Mouse (Mus musculus): ENCODE data around the gene Cpne2. TPM values are rescaled to one million over a fixed set of nuclear protein-coding genes. Genes with fewer than 3 reads are reported as not detected.

Cpne2 gene
- total RNA-seq, 1 experiment, result 12.5 TPM

- no peaks in the 10 kb centered on the region for H3K9me3 ChIP-seq (ENCODE audit: control insufficient read depth, insufficient read depth, low read depth, low read length)
- TF ChIP-seq MAFK (IDR thresholded peaks at IDR 0.05; ENCODE audit: insufficient read depth, low read depth, low read length) (no peak), ZNF384 (IDR thresholded peaks at IDR 0.05; ENCODE audit: low read depth, low read length) (no peak), ZC3H11A (IDR thresholded peaks at IDR 0.05; ENCODE audit: borderline replicate concordance, low read depth, low read length) (no peak), HCFC1 (IDR thresholded peaks at IDR 0.05; ENCODE audit: borderline replicate concordance, insufficient read depth, low read length) (no peak), CHD2 (IDR thresholded peaks at IDR 0.05; ENCODE audit: low read depth, low read length) (no peak)
- no peaks in the 10 kb centered on the region for H3K36me3 ChIP-seq (ENCODE audit: control insufficient read depth, insufficient read depth, low read length, poor library complexity, severe bottlenecking)
- in situ Hi-C loops (cut with MboI; ENCODE audit: low sequenced_read_pairs in 2 of 2, unreplicated experiment in 2 of 2), result no loop called here
- DNase-seq (ENCODE audit: low read depth, low spot score), result no peak
- no peak overlapping the region for H3K27ac ChIP-seq (ENCODE audit: insufficient read depth, low read depth, low read length, poor library complexity, severe bottlenecking)
- H3K4me3 ChIP-seq (ENCODE audit: insufficient read depth in 1 of 2, low read depth in 1 of 2, low read length in 2 of 2, poor library complexity in 1 of 2, severe bottlenecking in 1 of 2), result no peak overlapping the region
- H3K9ac ChIP-seq (ENCODE audit: insufficient read depth, low read depth, low read length, poor library complexity, severe bottlenecking), result no peak overlapping the region
- no peaks in the 10 kb centered on the region for H3K4me1 ChIP-seq (ENCODE audit: control insufficient read depth in 2 of 2, insufficient read depth in 2 of 2, low read length in 2 of 2, poor library complexity in 1 of 2)
These were observed 16.6 kb upstream of the Cpne2 start for GRCm38 (mm10) chr8:94516209-94516593.

GRCm38 (mm10) chr8:94516766-94517165 lies 16.0 kb upstream of the Cpne2 start:
- H3K9ac ChIP-seq (ENCODE audit: insufficient read depth, low read depth, low read length, poor library complexity, severe bottlenecking), result no peak overlapping the region
- TF ChIP-seq ZNF384 (IDR thresholded peaks at IDR 0.05; ENCODE audit: low read depth, low read length) (no peak), MAFK (IDR thresholded peaks at IDR 0.05; ENCODE audit: insufficient read depth, low read depth, low read length) (no peak), ZC3H11A (IDR thresholded peaks at IDR 0.05; ENCODE audit: borderline replicate concordance, low read depth, low read length) (no peak), HCFC1 (IDR thresholded peaks at IDR 0.05; ENCODE audit: borderline replicate concordance, insufficient read depth, low read length) (no peak), CHD2 (IDR thresholded peaks at IDR 0.05; ENCODE audit: low read depth, low read length) (no peak)
- no peaks in the 10 kb centered on the region for H3K4me1 ChIP-seq (ENCODE audit: control insufficient read depth in 2 of 2, insufficient read depth in 2 of 2, low read length in 2 of 2, poor library complexity in 1 of 2)
- no peaks in the 10 kb centered on the region for H3K9me3 ChIP-seq (ENCODE audit: control insufficient read depth, insufficient read depth, low read depth, low read length)
- H3K36me3 ChIP-seq (ENCODE audit: control insufficient read depth, insufficient read depth, low read length, poor library complexity, severe bottlenecking), result no peaks in the 10 kb centered on the region
- in situ Hi-C loops (cut with MboI; ENCODE audit: low sequenced_read_pairs in 2 of 2, unreplicated experiment in 2 of 2), result no loop called here
- H3K27ac ChIP-seq (ENCODE audit: insufficient read depth, low read depth, low read length, poor library complexity, severe bottlenecking), result no peak overlapping the region
- no peak for DNase-seq (ENCODE audit: low read depth, low spot score)
- no peak overlapping the region for H3K4me3 ChIP-seq (ENCODE audit: insufficient read depth in 1 of 2, low read depth in 1 of 2, low read length in 2 of 2, poor library complexity in 1 of 2, severe bottlenecking in 1 of 2)

- H3K4me3 ChIP-seq (ENCODE audit: insufficient read depth in 1 of 2, low read depth in 1 of 2, low read length in 2 of 2, poor library complexity in 1 of 2, severe bottlenecking in 1 of 2), result no peak overlapping the region
- no peaks in the 10 kb centered on the region for H3K36me3 ChIP-seq (ENCODE audit: control insufficient read depth, insufficient read depth, low read length, poor library complexity, severe bottlenecking)
- in situ Hi-C loops (cut with MboI; ENCODE audit: low sequenced_read_pairs in 2 of 2, unreplicated experiment in 2 of 2), result no loop called here
- no peak overlapping the region for H3K27ac ChIP-seq (ENCODE audit: insufficient read depth, low read depth, low read length, poor library complexity, severe bottlenecking)
- H3K4me1 ChIP-seq (ENCODE audit: control insufficient read depth in 2 of 2, insufficient read depth in 2 of 2, low read length in 2 of 2, poor library complexity in 1 of 2), result no peaks in the 10 kb centered on the region
- no peak for DNase-seq (ENCODE audit: low read depth, low spot score)
- TF ChIP-seq ZC3H11A (IDR thresholded peaks at IDR 0.05; ENCODE audit: borderline replicate concordance, low read depth, low read length), result no peak
- no peak for TF ChIP-seq HCFC1 (IDR thresholded peaks at IDR 0.05; ENCODE audit: borderline replicate concordance, insufficient read depth, low read length)
- TF ChIP-seq MAFK (IDR thresholded peaks at IDR 0.05; ENCODE audit: insufficient read depth, low read depth, low read length), result no peak
- no peak for TF ChIP-seq ZNF384 (IDR thresholded peaks at IDR 0.05; ENCODE audit: low read depth, low read length)
- TF ChIP-seq CHD2 (IDR thresholded peaks at IDR 0.05; ENCODE audit: low read depth, low read length), result no peak
- no peak overlapping the region for H3K9ac ChIP-seq (ENCODE audit: insufficient read depth, low read depth, low read length, poor library complexity, severe bottlenecking)
- no peaks in the 10 kb centered on the region for H3K9me3 ChIP-seq (ENCODE audit: control insufficient read depth, insufficient read depth, low read depth, low read length)
These were observed 14.5 kb upstream of the Cpne2 start for GRCm38 (mm10) chr8:94518331-94518730.

GRCm38 (mm10) chr8:94519021-94519420 lies 13.8 kb upstream of the Cpne2 start:
- Histone ChIP-seq H3K4me1 (ENCODE audit: control insufficient read depth in 2 of 2, insufficient read depth in 2 of 2, low read length in 2 of 2, poor library complexity in 1 of 2) (no peaks in the 10 kb centered on the region), H3K9ac (ENCODE audit: insufficient read depth, low read depth, low read length, poor library complexity, severe bottlenecking) (no peak overlapping the region), H3K27ac (ENCODE audit: insufficient read depth, low read depth, low read length, poor library complexity, severe bottlenecking) (no peak overlapping the region), H3K4me3 (ENCODE audit: insufficient read depth in 1 of 2, low read depth in 1 of 2, low read length in 2 of 2, poor library complexity in 1 of 2, severe bottlenecking in 1 of 2) (no peak overlapping the region), H3K9me3 (ENCODE audit: control insufficient read depth, insufficient read depth, low read depth, low read length) (no peaks in the 10 kb centered on the region), H3K36me3 (ENCODE audit: control insufficient read depth, insufficient read depth, low read length, poor library complexity, severe bottlenecking) (no peaks in the 10 kb centered on the region)
- no peak for DNase-seq (ENCODE audit: low read depth, low spot score)
- in situ Hi-C loops (cut with MboI; ENCODE audit: low sequenced_read_pairs in 2 of 2, unreplicated experiment in 2 of 2), result no loop called here
- TF ChIP-seq MAFK (IDR thresholded peaks at IDR 0.05; ENCODE audit: insufficient read depth, low read depth, low read length), result no peak
- TF ChIP-seq HCFC1 (IDR thresholded peaks at IDR 0.05; ENCODE audit: borderline replicate concordance, insufficient read depth, low read length), result no peak

- H3K9me3 ChIP-seq (ENCODE audit: control insufficient read depth, insufficient read depth, low read depth, low read length), result no peaks in the 10 kb centered on the region
- H3K4me3 ChIP-seq (ENCODE audit: insufficient read depth in 1 of 2, low read depth in 1 of 2, low read length in 2 of 2, poor library complexity in 1 of 2, severe bottlenecking in 1 of 2), result no peak overlapping the region
- no peak overlapping the region for H3K9ac ChIP-seq (ENCODE audit: insufficient read depth, low read depth, low read length, poor library complexity, severe bottlenecking)
- no peaks in the 10 kb centered on the region for H3K4me1 ChIP-seq (ENCODE audit: control insufficient read depth in 2 of 2, insufficient read depth in 2 of 2, low read length in 2 of 2, poor library complexity in 1 of 2)
- in situ Hi-C loops (cut with MboI; ENCODE audit: low sequenced_read_pairs in 2 of 2, unreplicated experiment in 2 of 2), result no loop called here
- TF ChIP-seq HCFC1 (IDR thresholded peaks at IDR 0.05; ENCODE audit: borderline replicate concordance, insufficient read depth, low read length) (no peak), ZNF384 (IDR thresholded peaks at IDR 0.05; ENCODE audit: low read depth, low read length) (no peak), CHD2 (IDR thresholded peaks at IDR 0.05; ENCODE audit: low read depth, low read length) (no peak), MAFK (IDR thresholded peaks at IDR 0.05; ENCODE audit: insufficient read depth, low read depth, low read length) (no peak), ZC3H11A (IDR thresholded peaks at IDR 0.05; ENCODE audit: borderline replicate concordance, low read depth, low read length) (no peak)
- H3K36me3 ChIP-seq (ENCODE audit: control insufficient read depth, insufficient read depth, low read length, poor library complexity, severe bottlenecking), result no peaks in the 10 kb centered on the region
- no peak for DNase-seq (ENCODE audit: low read depth, low spot score)
- no peak overlapping the region for H3K27ac ChIP-seq (ENCODE audit: insufficient read depth, low read depth, low read length, poor library complexity, severe bottlenecking)
These were observed 11.3 kb upstream of the Cpne2 start for GRCm38 (mm10) chr8:94521481-94521880.

All from ES-E14 (cell line).